Mouse (Mus musculus) urinary bladder, postnatal 4 days (tissue): ENCODE measurements around the gene Rnase1.
"Not testable (repeated sequence)": the region's sequence is repeated elsewhere in the genome, so short reads cannot be mapped to it uniquely, and the experiment has no call there.

Experiments
- DNase-seq, 2 experiments: peaks; one replicate each; pipeline ENCODE4 v3.0.0; 2021 to 2022; ENCODE audit warnings: low spot score in 2 of 2

The Rnase1 gene

GRCm38 (mm10) chr14:51146685-51147084 lies at the start of gene Rnase1:
TSS of gene Rnase1 (minus strand) at chr14:51146785.
- DNase-seq, result no peak

GRCm38 (mm10) chr14:51195681-51196080 lies 49.1 kb upstream of the Rnase1 start:
- no peak for DNase-seq

- not testable (repeated sequence) for DNase-seq
Measured at GRCm38 (mm10) chr14:51181051-51181450, 34.5 kb upstream of the Rnase1 start.

GRCm38 (mm10) chr14:51173843-51174242 lies 27.3 kb upstream of the Rnase1 start:
- DNase-seq, result no peak

- not testable (repeated sequence) for DNase-seq
Measured at GRCm38 (mm10) chr14:51172947-51173346, 26.4 kb upstream of the Rnase1 start.

GRCm38 (mm10) chr14:51172095-51172865 lies 25.7 kb upstream of the Rnase1 start:
- not testable (repeated sequence) for DNase-seq

GRCm38 (mm10) chr14:51166068-51166467 lies 19.5 kb upstream of the Rnase1 start:
- no peak for DNase-seq

- no peak for DNase-seq
Measured at GRCm38 (mm10) chr14:51165435-51165834, 18.9 kb upstream of the Rnase1 start.

- DNase-seq, result not testable (repeated sequence)
Measured at GRCm38 (mm10) chr14:51163323-51163722, 16.7 kb upstream of the Rnase1 start.

GRCm38 (mm10) chr14:51161976-51162375 lies 15.4 kb upstream of the Rnase1 start, which contains the start of gene Rnase2b:
TSS of gene Rnase2b (plus strand) at chr14:51162260.
- DNase-seq, result not testable (repeated sequence)

- DNase-seq, result no peak
Measured at GRCm38 (mm10) chr14:51157072-51157471, 10.5 kb upstream of the Rnase1 start.

GRCm38 (mm10) chr14:51156736-51157068 lies 10.1 kb upstream of the Rnase1 start:
- no peak for DNase-seq

- DNase-seq, result no peak
Measured at GRCm38 (mm10) chr14:51156056-51156735, 9.6 kb upstream of the Rnase1 start.

GRCm38 (mm10) chr14:51152249-51152870 lies 5.8 kb upstream of the Rnase1 start:
- DNase-seq, result no peak

GRCm38 (mm10) chr14:51150206-51150831 lies 3.7 kb upstream of the Rnase1 start:
- DNase-seq, result no peak

- no peak for DNase-seq
Measured at GRCm38 (mm10) chr14:51149164-51149563, 2.6 kb upstream of the Rnase1 start.

- DNase-seq, result no peak
Measured at GRCm38 (mm10) chr14:51148006-51148405, 1.4 kb upstream of the Rnase1 start.

GRCm38 (mm10) chr14:51145521-51145920 lies 1.1 kb downstream of the Rnase1 start:
- DNase-seq, result no peak

- no peak for DNase-seq
Measured at GRCm38 (mm10) chr14:51144451-51144850, 2.1 kb downstream of the Rnase1 start.

GRCm38 (mm10) chr14:51143937-51144336 lies 2.6 kb downstream of the Rnase1 start:
- DNase-seq, result no peak

GRCm38 (mm10) chr14:51143287-51143686 lies 3.3 kb downstream of the Rnase1 start:
- DNase-seq, result no peak

- no peak for DNase-seq
Measured at GRCm38 (mm10) chr14:51142568-51142967, 4.0 kb downstream of the Rnase1 start.
